Mouse (Mus musculus) mammary gland, adult 2 months (tissue): ENCODE results near the gene Pcf11. TPM values are rescaled to one million over a fixed set of nuclear protein-coding genes. Genes with fewer than 3 reads are reported as not detected.

Source experiments
- polyA plus RNA-seq: library from polyadenylated mRNA; depleted of rRNA; stranded (reverse); fragments of >200 nt; gene quantifications from 2 replicates; pipeline ENCODE4 v1.2.3, GENCODE M21; 2012; ENCODE audit warnings: low replicate concordance; rRNA removed

Gene Pcf11
- 17.6 and 19.3 TPM in 2 replicates for polyA plus RNA-seq

GRCm38 (mm10) chr7:92669507-92670471 is at the start of gene Pcf11:
Gene Pcf11 (minus strand): TSS chr7:92669934.

GRCm38 (mm10) chr7:92637021-92637625 is 32.6 kb downstream of the Pcf11 start, which contains the start of gene Ankrd42:
Gene Ankrd42 (minus strand): TSS chr7:92637142.

Other genes starting within 250 kb of the Pcf11 start
- gene Ccdc90b, start 108.8 kb downstream of the Pcf11 start, polyA plus RNA-seq, result 3.3 and 5.5 TPM in 2 replicates
- gene Ankrd42, start 32.8 kb downstream of the Pcf11 start, polyA plus RNA-seq, result 0.79 and 1.5 TPM in 2 replicates
- gene Rab30, start 71.7 kb upstream of the Pcf11 start, polyA plus RNA-seq, result 2.1 and 4.6 TPM in 2 replicates
- gene Ddias, start 204.3 kb upstream of the Pcf11 start, polyA plus RNA-seq, result 0.06 and 0.13 TPM in 2 replicates
- 35.6 and 44.4 TPM in 2 replicates for gene Prcp, start 204.5 kb upstream of the Pcf11 start, polyA plus RNA-seq